Mouse (Mus musculus) bone marrow, adult 2 months (tissue): ENCODE measurements around the gene Prdm9. TPM values are rescaled to one million over a fixed set of nuclear protein-coding genes. Genes with fewer than 3 reads are reported as not detected.
A peak's percentile ranks its signal among the peaks of the same experiment; 100 is the strongest.
"Not testable (repeated sequence)": the region's sequence is repeated elsewhere in the genome, so short reads cannot be mapped to it uniquely, and the experiment has no call there.

Experiments used
- H3K27ac ChIP-seq: fragments of 200-500 bp; 2 replicates; pipeline ENCODE4 v1.5.1; 2012; ENCODE audit warnings: low read depth, mild to moderate bottlenecking, control low read depth, inconsistent platforms, low read length; ENCODE audit not compliant: control insufficient read depth, poor library complexity, insufficient read depth
- H3K4me1 ChIP-seq: fragments of 200-500 bp; 2 replicates; pipeline ENCODE4 v1.6.1; 2011; ENCODE audit warnings: low read length; ENCODE audit not compliant: control insufficient read depth, insufficient read depth
- H3K4me3 ChIP-seq: fragments of 200-500 bp; replicated peaks from 2 replicates; pipeline ENCODE3; 2011; ENCODE audit warnings: mild to moderate bottlenecking, low read depth, low read length, control low read depth; ENCODE audit not compliant: control insufficient read depth
- CTCF ChIP-seq: fragments of 200-500 bp; IDR thresholded peaks from 2 replicates; pipeline ENCODE4 v1.5.1; 2011; ENCODE audit warnings: low read length, control low read depth; ENCODE audit not compliant: control insufficient read depth, insufficient read depth
- POLR2A ChIP-seq: fragments of 200-500 bp; IDR thresholded peaks from 2 replicates; pipeline ENCODE4 v1.6.1; 2011; ENCODE audit warnings: low read depth, mild to moderate bottlenecking, control low read depth, low read length, borderline replicate concordance; ENCODE audit not compliant: control insufficient read depth
- WGBS: fragments of 180-500 bp; shearing (Covaris S2); methylation state at CpG from one replicate; pipeline ENCODE4 v1.1.7; 2018; 5-methylcytosine and 5-hydroxymethylcytosine counted together
- polyA plus RNA-seq: library from polyadenylated mRNA; stranded (reverse); fragments of >200 nt; gene quantifications from 2 replicates; pipeline ENCODE4 v1.2.4, GENCODE M21; 2011; ENCODE audit warnings: low replicate concordance; ENCODE audit not compliant: missing spikeins, insufficient read depth, insufficient read length

Gene Prdm9
- polyA plus RNA-seq, 1 experiment: 5.7 TPM

DNA sequence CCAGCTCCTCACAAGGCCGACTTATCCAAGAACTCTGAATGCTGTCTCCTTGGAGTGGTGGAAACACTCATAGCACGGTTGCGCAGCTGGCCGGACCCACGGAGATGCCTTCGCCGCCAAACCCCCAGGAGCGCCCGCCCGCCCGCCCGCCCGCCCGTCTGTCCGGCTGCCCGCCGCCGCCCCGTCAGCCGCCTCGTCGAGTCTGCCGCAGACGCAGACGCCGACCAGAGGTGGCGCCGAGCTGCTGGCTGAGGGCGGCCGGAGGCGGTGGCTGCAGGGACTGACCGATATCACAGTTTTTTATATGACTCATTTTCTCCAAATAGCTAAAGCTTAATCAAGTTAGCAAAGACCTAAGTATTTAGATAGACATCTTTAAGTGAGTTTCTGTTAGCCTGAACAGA is 13.1 kb upstream of the Prdm9 start:
- 1% methylated on average over 32 of the region's 32 CpGs for WGBS
- no peaks in the 10 kb centered on the region for H3K4me1 ChIP-seq
- no peak overlapping the region for H3K4me3 ChIP-seq
- TF ChIP-seq CTCF: no peak
- no peak for TF ChIP-seq POLR2A
- H3K27ac ChIP-seq: no peak overlapping the region

DNA sequence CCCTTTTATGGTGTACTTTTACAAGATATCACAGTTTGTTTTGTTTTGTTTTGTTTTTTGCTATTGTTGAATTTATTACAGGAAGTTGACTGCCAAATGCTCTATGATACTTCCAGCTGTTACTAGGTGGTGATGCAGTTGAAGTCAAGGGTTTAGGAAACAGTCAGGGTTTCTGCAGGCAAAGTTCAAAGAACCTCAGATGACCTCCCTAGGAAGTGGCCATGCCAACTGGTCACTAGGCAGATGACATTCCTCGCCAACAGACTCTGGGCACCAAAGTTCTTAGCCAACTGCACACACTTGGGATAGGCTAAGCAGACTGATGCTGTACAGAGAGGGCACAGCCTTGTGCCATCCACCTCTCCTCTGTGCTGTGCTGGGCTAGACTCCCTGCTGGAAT is 10.9 kb upstream of the Prdm9 start:
- Histone ChIP-seq H3K27ac (no peak overlapping the region), H3K4me3 (no peak overlapping the region), H3K4me1 (no peaks in the 10 kb centered on the region)
- TF ChIP-seq POLR2A (no peak), CTCF (no peak)
- WGBS: 53% methylated on average over 1 of the region's 1 CpGs

DNA sequence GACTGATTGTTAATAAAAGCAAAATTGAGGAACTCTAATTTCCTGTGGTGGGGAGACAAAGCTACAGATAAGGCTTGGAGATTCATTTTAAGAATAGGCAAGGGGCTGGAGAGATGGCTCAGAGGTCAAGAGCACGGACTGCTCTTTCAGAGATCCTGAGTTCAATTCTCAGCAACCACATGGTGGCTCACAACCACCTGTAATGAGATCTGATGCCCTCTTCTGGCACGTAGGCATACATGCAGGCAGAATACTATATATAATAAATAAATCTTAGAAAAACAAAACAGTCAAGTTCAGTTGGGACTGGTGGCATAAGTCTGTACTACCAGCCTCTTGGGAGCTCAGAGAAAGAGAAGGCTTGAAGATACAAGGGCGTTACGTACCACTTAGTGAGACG is 2.8 kb upstream of the Prdm9 start:
- H3K27ac ChIP-seq: no peak overlapping the region
- no peak for TF ChIP-seq POLR2A
- TF ChIP-seq CTCF: no peak
- no peaks in the 10 kb centered on the region for H3K4me1 ChIP-seq
- WGBS: 67% methylated on average over 5 of the region's 5 CpGs
- H3K4me3 ChIP-seq: no peak overlapping the region

DNA sequence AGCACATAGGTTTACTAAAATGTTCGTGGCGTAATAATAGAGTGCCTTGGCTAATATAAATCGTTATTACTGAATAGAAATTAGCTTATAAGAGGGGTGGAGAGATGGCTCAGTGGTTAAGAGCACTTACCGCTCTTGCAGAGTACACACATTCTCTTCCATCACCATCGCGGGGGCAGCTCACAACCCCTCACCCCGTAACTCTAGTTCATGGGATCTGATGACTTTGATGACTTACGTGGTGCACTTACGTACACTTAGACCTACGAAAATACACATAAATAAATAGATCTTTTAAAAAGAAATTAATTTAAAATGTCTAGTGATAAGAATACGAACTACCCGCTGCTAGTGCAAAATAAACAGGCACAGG is 760 bp upstream of the Prdm9 start:
- TF ChIP-seq CTCF: no peak
- TF ChIP-seq POLR2A: no peak

DNA sequence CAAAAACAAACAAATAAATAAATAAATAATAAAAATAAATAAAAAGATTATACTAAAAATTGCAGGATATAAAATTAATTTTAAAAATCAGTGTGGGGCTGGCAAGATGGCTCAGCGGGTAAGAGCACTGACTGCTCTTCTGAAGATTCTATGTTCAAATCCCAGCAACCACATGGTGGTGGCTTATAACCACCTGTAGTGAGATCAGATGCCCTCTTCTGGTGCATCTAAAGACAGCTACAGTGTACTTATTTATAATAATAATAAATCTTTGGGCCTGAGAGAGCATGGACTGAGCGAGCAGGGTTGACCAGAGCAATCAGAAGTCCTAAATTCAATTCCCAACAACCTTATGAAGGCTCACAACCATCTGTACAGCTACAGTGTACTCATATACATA is 4.2 kb downstream of the Prdm9 start:
- H3K27ac ChIP-seq: no peak overlapping the region
- TF ChIP-seq CTCF (no peak), POLR2A (no peak)
- H3K4me3 ChIP-seq: no peak overlapping the region
- 80% methylated on average over 2 of the region's 2 CpGs for WGBS
- H3K4me1 ChIP-seq: no peaks in the 10 kb centered on the region

More for the DNA sequence above, 760 bp upstream of the Prdm9 start:
- no peak overlapping the region for H3K27ac ChIP-seq
- no peaks in the 10 kb centered on the region for H3K4me1 ChIP-seq
- peak overlapping the region; percentile 26 for H3K4me3 ChIP-seq
- 48% methylated on average over 12 of the region's 12 CpGs for WGBS

DNA sequence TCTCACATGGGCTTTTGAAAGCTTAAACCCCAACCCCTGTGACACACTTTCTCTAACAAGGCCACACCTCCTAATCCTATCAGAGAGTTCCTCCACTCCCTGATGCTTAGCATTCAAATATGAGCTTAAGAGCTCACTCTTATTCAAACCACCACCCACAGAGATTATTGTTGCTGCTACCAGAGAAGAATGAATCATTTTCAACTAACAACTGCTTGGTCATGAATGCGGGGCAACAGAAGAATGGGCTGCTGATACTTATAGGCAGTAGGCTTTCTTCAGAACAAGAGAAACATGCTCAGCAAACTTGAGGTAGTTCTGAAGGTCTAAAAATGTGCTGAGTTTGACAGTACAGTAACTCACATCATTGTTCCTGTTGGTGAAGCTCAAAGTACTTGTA is 14.4 kb downstream of the Prdm9 start:
- WGBS: 88% methylated on average over 1 of the region's 1 CpGs
- Histone ChIP-seq H3K4me3 (no peak overlapping the region), H3K27ac (no peak overlapping the region), H3K4me1 (no peaks in the 10 kb centered on the region)
- TF ChIP-seq CTCF (no peak), POLR2A (no peak)

DNA sequence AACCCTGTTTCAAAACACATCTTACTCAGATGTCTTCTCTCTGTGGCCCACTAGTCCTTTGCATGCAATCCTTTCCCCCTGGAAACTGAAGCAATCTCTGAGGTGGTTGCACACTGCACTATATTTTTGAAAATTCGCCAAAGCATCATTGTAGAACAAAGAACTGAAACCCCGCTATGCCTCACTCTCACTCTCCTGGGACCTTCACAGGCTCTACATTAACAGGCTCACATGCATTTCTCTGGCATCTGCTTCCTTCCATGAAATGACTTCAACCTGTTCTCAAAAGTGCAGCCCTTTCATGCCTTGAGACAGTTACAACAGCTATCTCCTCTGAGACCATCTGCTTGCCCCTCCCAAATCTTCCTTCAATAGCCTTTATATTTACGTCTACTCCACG is 17.7 kb downstream of the Prdm9 start:
- H3K27ac ChIP-seq: no peak overlapping the region
- TF ChIP-seq CTCF: no peak
- no peak for TF ChIP-seq POLR2A
- no peaks in the 10 kb centered on the region for H3K4me1 ChIP-seq
- H3K4me3 ChIP-seq: no peak overlapping the region
- 69% methylated on average over 4 of the region's 4 CpGs for WGBS

DNA sequence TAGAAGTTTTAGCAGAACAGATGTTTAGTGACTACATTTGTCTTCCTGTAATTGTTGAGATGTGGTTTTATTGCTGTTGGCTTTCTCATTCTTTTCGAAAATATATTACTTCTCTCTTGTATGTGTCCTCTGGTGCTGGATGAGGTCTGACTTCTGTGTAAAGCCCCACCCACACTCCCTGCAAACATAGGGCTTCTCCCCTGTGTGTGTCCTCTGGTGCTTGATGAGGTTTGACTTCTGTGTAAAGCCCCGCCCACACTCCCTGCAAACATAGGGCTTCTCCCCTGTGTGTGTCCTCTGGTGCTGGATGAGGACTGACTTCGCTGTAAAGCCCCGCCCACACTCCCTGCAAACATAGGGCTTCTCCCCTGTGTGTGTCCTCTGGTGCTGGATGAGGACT is 20.3 kb downstream of the Prdm9 start:
- H3K4me3 ChIP-seq, H3K4me1 ChIP-seq, H3K27ac ChIP-seq: not testable (repeated sequence)
- 79% methylated on average over 4 of the region's 4 CpGs for WGBS

DNA sequence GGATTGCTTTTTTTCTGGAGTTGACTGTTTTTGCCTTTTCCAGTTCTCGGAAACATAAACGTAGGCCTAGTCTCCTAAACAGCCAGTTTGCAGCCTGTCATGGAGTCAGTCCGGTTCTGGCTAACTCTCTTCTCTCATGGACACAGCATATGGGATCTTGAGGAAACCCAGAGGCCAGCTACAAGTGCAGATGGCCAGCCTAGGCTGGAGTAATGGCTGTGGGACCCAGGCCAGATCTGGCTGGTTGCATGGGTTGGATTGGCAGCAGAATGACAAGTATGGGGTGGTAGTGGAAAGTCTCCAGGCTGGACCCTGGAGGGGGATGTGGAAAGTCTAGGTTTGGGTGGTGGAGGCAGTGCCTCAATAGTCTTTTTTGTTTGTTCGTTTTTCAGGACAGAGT is 23.8 kb downstream of the Prdm9 start:
- WGBS: 68% methylated on average over 4 of the region's 4 CpGs
- no peak overlapping the region for H3K27ac ChIP-seq
- H3K4me3 ChIP-seq: no peak overlapping the region
- TF ChIP-seq CTCF (no peak), POLR2A (no peak)
- no peaks in the 10 kb centered on the region for H3K4me1 ChIP-seq
